Mouse (Mus musculus) spleen, embryonic (tissue): ENCODE measurements at regions not wholly inside any gene's neighbourhood (a gene's known extent, or its start where the extent isn't known, plus 50 kb on each side); places are given as distances from the start of the nearest gene placed in this dataset.

ENCODE experiments used
- CTCF ChIA-PET: fragments of 350-600 bp; sonication (Branson Sonifier 250); formaldehyde crosslinking; loops from one replicate; lab custom pipeline; 2022; lab: Charles Lee

DNA sequence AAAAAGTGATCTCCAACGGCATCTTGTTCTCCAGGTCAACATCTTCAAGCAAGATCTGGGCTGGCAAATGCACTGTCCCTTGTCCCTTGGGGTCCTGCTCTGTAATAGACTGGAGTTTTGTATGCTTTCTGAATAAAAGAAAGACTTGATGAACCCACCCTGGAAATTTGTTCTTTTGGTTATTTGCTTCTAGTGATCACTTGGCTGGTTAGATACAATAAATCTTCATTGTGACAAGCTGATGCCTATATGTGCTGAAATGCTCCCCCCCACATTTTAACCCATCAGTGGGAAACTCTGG, 65.0 kb downstream of the Dmac1 start:
- CTCF ChIA-PET = no interaction called here

DNA sequence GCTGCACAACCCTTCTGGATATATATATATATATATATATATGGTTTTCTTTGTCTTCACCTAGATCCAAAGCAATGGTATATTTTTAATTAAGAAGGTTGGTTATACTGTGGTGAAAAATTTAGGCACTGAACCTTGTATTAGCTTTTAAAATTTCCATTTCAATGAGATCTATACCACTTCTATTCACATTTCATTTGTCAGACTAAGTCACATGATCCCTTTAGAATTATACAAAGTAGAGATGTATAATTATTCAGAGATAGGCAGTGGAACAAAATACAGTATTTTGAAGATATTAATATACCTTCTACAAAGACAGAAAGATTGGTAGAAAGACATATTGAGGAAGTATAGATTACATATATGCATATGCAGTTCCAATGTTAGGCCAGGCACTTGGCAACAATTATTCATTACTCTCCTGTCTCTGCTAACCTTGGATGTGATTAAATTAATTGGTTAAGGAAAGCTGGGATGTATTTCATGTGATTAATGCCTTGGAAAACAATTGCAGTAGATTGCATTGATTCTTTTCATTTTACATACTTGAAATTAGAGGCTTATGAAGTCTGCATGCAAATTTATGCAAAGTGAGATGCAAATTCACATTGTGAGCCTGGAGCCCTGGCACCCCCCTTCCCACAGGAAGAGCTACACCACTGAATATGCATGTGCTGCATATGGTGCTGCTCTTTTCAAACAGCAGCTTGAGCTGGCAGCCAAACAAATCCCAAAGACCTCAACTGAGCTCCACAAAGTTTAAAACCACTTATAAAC, 65.5 kb downstream of the Dmac1 start:
- CTCF ChIA-PET = interaction anchor here (0.7 kb wide), 1 partner anchor 146 kb away, joined by 6 read pairs; no protein-coding TSS in a partner anchor
